Mouse (Mus musculus) lung, postnatal 4 days (tissue): ENCODE data around the gene Zfp248.

Source experiments
- DNase-seq, 2 experiments: peaks; one replicate each; pipeline ENCODE4 v3.0.0; 2021

The Zfp248 gene

GRCm38 (mm10) chr6:118455042-118455631 lies at the start of gene Zfp248:
Gene Zfp248, minus strand, starts transcription at chr6:118455528.
- peak; percentile 89 to 90 for DNase-seq

GRCm38 (mm10) chr6:118499010-118499409 lies 43.7 kb upstream of the Zfp248 start:
- DNase-seq: no peak

GRCm38 (mm10) chr6:118482125-118482524 lies 26.8 kb upstream of the Zfp248 start:
- DNase-seq: no peak

GRCm38 (mm10) chr6:118478957-118479708 lies 23.8 kb upstream of the Zfp248 start, which contains the start of gene Zfp9:
Gene Zfp9, minus strand, starts transcription at chr6:118479320.
- peak; percentile 84 to 92 for DNase-seq

GRCm38 (mm10) chr6:118477875-118478785 lies 22.8 kb upstream of the Zfp248 start:
- no peak for DNase-seq

- no peak for DNase-seq
Observed at GRCm38 (mm10) chr6:118462069-118462705, 6.9 kb upstream of the Zfp248 start.

GRCm38 (mm10) chr6:118457726-118458125 lies 2.4 kb upstream of the Zfp248 start:
- DNase-seq: no peak

GRCm38 (mm10) chr6:118454452-118454851 lies 876 bp downstream of the Zfp248 start:
- DNase-seq: peak in 1 of 2 experiments; percentile 5

- DNase-seq: no peak
Observed at GRCm38 (mm10) chr6:118431502-118431901, 23.8 kb downstream of the Zfp248 start.

GRCm38 (mm10) chr6:118426666-118427065 lies 28.7 kb downstream of the Zfp248 start:
- DNase-seq: no peak

GRCm38 (mm10) chr6:118419050-118419920 lies 36.0 kb downstream of the Zfp248 start, which contains the start of gene Bms1:
Gene Bms1, minus strand, starts transcription at chr6:118419474.
- DNase-seq: peak; percentile 96

- DNase-seq: no peak
Observed at GRCm38 (mm10) chr6:118410428-118410827, 44.9 kb downstream of the Zfp248 start.

- DNase-seq: no peak
Observed at GRCm38 (mm10) chr6:118408510-118408909, 46.8 kb downstream of the Zfp248 start.

GRCm38 (mm10) chr6:118406421-118406820 lies 48.9 kb downstream of the Zfp248 start:
- DNase-seq: no peak

- no peak for DNase-seq
Observed at GRCm38 (mm10) chr6:118390746-118391145, 64.6 kb downstream of the Zfp248 start.

- no peak for DNase-seq
Observed at GRCm38 (mm10) chr6:118385962-118386361, 69.4 kb downstream of the Zfp248 start.

GRCm38 (mm10) chr6:118381234-118381633 lies 74.1 kb downstream of the Zfp248 start:
- no peak for DNase-seq

GRCm38 (mm10) chr6:118380630-118381029 lies 74.7 kb downstream of the Zfp248 start:
- no peak for DNase-seq

GRCm38 (mm10) chr6:118379451-118380167 lies 75.7 kb downstream of the Zfp248 start:
- DNase-seq: peak; percentile 52 to 75

GRCm38 (mm10) chr6:118377611-118378010 lies 77.7 kb downstream of the Zfp248 start:
- no peak for DNase-seq
